Mouse (Mus musculus) ES-E14 (cell line): ENCODE results near the gene Gm13275.

Experiments
- CHD2 ChIP-seq: IDR thresholded peaks from 2 replicates; pipeline ENCODE4 v1.6.1; 2014; ENCODE audit warnings: mild to moderate bottlenecking, low read depth, low read length, inconsistent platforms
- HCFC1 ChIP-seq: IDR thresholded peaks from 2 replicates; pipeline ENCODE4 v1.6.1; 2012; ENCODE audit warnings: low read length, inconsistent platforms, borderline replicate concordance; ENCODE audit not compliant: insufficient read depth
- MAFK ChIP-seq: IDR thresholded peaks from 2 replicates; pipeline ENCODE4 v1.6.1; 2014; ENCODE audit warnings: mild to moderate bottlenecking, low read depth, low read length, inconsistent platforms; ENCODE audit not compliant: insufficient read depth
- ZC3H11A ChIP-seq: IDR thresholded peaks from 2 replicates; pipeline ENCODE4 v1.6.1; 2012; ENCODE audit warnings: low read depth, mild to moderate bottlenecking, inconsistent platforms, low read length, borderline replicate concordance
- ZNF384 ChIP-seq: IDR thresholded peaks from 2 replicates; pipeline ENCODE4 v1.6.1; 2012; ENCODE audit warnings: low read depth, low read length, inconsistent platforms

DNA sequence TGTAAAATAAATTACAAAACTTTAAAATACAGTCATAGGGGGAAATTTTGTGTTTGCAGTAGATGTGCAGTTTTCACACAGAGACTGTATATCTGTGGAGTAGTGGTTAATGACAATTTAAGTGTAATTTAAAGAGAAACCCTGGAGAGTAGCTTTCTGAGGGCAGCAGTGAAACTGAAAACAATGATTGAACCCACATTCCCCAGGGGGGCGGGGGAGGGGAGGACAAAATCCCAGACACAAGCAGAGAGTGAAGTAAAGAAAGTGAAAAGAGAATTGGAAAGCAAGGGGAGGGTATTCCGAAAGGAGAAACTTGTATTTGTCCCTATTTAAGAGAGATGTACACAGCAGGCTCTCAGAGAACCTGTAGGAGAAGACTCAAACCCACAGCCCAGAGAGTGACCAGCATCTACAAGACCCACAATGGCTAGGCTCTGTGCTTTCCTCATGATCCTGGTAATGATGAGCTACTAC is 47.2 kb downstream of the Gm13275 start, which contains the start of gene Ifna4:
- TF ChIP-seq CHD2 (no peak), HCFC1 (no peak), ZNF384 (no peak), MAFK (no peak), ZC3H11A (no peak)
